Mouse (Mus musculus) kidney, adult 9 months (tissue): ENCODE results near the gene Tex14.
"Not testable (repeated sequence)": the region's sequence is repeated elsewhere in the genome, so short reads cannot be mapped to it uniquely, and the experiment has no call there.

Experiments used
- DNase-seq: peaks from one replicate; pipeline ENCODE4 v3.0.0; 2022

Tex14 gene

DNA sequence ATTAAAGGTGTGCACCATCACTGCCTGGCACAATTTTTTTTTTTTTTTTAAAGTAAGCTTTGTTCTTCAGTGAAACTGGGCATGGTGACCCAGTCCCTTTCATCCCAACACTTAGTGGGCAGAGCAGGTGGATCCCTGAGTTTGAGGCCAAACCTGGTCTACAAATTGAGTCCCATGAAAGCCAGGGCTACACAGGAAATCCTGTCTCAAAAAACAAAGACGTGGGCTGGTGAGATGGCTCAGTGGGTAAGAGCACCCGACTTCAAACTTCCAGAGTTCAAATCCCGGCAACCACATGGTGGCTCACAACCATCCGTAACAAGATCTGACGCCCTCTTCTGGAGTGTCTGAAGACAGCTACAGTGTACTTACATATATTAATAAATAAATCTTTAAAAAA, 45.0 kb downstream of the Tex14 start:
- not testable (repeated sequence) for DNase-seq

- not testable (repeated sequence) for DNase-seq
These were observed 47.9 kb downstream of the Tex14 start for GRCm38 (mm10) chr11:87452779-87453178.

- peak; percentile 86 for DNase-seq
These were observed 48.6 kb downstream of the Tex14 start for GRCm38 (mm10) chr11:87453216-87454034.

DNA sequence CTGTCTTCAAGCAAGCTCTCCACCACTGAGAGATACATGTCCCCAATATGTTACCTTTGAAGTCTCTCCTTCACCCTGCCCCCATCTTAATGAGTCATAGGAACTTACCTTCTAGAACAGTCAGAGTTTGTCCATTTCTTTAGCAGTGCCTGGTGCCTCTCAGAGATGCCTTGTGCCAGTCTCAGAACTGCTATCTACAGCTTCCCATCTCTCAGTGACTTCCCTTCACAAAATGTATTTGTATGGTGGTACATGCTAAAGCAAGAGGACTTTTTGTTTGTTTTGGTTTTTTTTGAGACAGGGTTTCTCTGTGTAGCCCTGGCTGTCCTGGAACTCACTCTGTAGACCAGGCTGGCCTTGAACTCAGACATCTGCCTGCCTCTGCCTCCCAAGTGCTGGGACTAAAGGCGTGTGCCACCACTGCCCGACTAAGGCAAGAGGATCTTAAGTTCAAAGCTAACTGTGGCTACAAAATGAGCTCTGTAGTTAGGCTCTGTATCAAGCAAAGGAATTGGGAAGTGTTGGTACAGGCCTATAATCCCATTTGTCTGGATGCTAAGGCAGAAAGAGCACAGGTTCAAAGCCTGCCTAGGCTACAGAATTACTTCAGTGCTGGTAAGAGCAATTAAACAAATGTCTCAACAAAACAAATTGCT, 49.3 kb downstream of the Tex14 start:
- DNase-seq = no peak

DNA sequence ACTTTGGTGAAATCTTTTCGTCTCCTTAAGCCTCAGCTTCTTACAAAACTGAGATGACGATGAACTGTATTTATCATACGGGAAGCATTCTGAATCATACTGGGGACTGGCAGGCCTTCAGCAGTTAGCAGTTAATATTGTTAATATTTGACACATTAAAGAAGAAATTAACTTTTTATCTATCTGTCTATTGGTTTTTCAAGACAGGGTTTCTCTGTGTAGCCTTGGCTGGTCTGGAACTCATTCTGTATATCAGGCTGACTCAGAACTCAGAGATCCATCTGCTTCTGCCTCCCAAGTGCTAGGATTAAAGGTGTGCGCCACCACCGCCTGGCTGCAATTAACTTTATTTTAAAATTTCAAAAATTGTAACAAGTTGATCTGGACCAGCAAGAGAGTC, 50.7 kb downstream of the Tex14 start:
- DNase-seq = peak; percentile 55

DNA sequence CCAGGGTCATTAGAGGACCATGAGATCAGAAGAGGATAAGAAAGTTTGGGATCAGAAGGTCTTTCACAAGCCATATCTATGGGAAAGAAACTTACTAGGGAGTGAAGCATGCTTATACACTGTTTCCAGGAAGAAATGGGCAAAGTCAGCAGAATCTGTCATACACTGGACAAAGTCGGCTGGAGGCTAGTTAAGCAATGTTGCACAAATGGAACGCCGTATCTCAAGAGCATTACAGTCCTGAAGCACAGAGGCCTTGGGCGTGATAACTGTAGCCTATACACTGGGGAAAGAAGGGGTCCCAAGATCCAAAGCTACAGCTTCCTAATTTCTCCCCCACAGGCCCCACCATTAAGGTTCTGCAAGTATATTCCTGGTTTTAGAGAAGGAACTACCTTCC, 51.1 kb downstream of the Tex14 start:
- no peak for DNase-seq

DNA sequence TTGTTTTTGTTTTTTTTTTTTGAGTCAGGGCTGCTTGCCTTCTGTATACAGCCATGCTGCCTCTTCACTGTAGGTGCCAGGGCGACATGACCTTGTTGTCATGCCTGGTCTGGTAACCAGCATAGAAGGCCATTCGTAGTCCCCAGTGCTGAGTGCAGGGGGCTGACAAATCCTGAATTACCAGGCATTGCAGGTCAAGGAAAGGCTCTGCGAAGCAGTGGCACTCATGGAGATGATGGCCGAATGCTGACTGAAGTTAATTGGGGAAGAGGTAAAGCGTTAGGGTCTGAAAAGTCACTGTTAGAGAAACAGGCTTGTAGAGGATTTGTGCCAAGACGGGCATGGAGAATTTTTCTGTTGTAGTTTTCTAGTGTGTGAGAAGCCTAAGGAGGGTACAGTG, 55.7 kb downstream of the Tex14 start:
- DNase-seq = no peak

GRCm38 (mm10) chr11:87461780-87462460, 57.1 kb downstream of the Tex14 start:
- peak; percentile 89 for DNase-seq

GRCm38 (mm10) chr11:87462461-87463242, 57.8 kb downstream of the Tex14 start:
- peak; percentile 77 for DNase-seq

DNA sequence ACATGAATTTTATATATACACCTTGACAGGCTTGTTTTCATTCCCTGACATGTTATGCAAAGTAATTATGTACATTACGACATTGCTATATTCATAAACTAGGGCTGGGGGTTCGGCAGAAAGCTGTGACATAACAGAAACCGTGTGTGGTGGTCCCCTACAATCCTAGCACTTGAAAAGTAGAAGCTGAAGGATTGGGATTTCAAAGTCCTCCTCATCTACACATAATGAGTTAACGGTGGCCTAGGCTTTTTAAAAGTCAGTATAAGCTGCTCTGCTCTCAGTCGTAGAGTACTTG, 58.3 kb downstream of the Tex14 start:
- no peak for DNase-seq

- DNase-seq = not testable (repeated sequence)
These were observed 59.0 kb downstream of the Tex14 start for GRCm38 (mm10) chr11:87463792-87464430.

- DNase-seq = no peak
These were observed 61.2 kb downstream of the Tex14 start for GRCm38 (mm10) chr11:87465990-87466593.

DNA sequence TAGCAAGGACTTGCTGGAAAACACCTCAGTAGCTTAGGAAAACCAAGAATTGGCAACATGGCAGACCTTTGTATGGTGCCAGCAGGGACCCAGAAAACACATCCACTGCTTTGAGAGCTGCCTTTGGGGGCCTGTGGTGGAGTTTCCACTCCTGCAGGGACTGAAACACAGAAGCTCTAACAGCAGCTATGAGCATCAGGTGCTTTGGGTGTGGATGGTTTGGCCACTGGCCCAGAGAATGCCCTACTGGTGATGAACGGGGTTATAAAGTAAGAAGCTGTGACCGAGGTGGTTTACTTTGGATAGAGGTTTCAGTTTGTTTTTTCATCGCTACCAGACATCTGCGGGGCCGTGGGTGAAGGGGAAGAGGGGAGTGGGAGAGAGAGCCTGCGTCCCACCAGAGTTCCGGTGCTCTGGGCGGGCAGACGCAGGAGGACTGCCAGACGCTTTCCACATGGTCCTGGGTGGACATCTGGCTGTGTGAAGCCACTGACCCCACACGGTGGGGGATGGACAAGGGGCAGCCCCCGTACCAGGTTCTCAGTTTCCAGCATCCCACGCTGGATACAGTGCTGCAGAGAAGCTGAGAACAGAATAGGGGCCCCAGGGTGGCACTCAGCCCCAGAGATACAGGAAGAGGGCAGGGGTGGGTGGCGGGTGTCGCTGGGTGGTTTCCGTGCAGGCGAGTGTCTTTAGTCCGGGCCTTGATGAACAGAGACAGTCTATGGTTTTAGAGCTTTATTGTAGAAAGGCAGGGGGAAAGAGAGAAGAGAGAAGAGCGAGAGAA, 62.8 kb downstream of the Tex14 start:
- no peak for DNase-seq

DNA sequence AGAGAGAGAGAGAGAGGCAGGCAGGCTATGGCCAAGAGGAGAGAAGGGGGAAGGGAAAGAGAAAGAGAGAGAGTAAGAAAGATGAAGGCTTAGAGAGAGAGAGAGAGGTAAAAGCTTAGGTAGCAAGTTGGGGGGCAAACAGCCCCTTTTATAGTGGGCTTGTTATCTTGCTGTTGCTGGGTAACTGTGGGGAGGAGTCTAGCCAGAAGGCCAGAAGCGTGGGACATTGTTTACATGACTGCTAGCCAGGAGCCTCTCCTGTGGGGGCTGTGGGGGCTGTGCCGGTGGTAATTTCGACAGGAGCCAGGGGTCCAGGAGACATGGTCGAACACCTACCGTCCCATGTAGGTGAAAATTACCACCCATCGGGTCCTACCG, 63.4 kb downstream of the Tex14 start:
- no peak for DNase-seq

- DNase-seq = no peak
These were observed 63.9 kb downstream of the Tex14 start for GRCm38 (mm10) chr11:87468706-87469315.

DNA sequence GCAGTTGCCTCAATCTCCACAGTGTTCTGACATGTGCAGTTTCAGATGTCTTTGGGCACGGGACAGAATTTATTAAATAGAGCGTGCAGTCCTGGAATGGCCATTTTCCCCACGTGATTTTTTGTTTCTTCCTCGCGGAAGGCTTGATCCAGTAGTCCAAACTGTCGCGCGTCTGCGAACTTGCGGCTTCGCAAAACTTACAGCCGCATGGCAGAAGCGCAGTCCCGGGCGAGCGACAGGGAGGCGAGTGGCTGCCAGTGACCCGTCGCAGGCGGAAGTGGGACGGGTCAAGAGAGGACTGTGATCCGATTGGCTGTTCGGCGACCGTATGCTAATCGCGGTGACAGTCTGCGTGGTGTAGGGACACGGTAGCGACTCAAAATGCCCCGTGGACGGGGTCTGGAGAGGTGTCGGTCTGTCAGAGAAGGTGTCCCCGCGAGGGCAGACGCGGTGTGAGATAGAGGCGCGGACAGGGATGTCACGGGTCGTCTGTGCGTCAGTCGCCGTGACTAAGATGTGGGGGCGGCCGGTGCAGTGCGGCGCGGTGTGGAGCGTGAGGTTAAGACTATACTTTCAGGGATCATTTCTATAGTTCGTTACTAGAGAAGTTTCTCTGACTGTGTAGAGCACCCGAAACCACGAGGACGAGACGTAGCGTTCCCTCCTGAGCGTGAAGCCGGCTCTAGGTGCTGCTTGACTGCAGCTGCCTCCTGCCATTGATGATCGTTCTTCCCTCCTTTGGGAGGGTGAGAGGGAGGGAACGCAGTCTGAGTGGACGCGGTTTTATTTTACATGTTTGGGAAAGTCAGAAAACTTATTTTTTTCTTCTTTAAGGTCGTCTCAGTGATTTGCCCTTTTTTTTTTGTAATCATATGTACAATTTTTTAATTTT, 66.2 kb downstream of the Tex14 start:
- DNase-seq = peak; percentile 79

GRCm38 (mm10) chr11:87471699-87471997, 66.8 kb downstream of the Tex14 start:
- DNase-seq = not testable (repeated sequence)

- not testable (repeated sequence) for DNase-seq
These were observed 67.2 kb downstream of the Tex14 start for GRCm38 (mm10) chr11:87472058-87472457.

DNA sequence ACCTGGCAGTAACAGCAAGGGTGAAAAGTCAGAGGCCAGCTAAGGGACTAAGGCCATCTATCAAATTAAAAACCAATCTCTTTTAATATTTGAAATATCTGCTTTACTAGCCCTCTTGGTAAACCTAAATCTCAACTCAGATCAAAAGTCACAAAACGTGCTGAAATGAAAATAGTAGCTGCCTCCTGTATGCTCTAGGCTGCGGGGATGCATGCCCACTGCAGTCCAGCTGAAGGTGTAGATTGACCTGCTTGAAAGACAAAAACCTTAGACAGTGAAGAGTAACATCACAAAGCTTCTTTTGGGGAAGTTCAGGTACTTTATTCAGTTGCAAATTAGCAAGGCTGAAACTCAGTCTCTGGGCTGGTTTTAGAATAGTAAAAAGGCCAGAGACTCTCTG, 74.3 kb downstream of the Tex14 start:
- DNase-seq = not testable (repeated sequence)

DNA sequence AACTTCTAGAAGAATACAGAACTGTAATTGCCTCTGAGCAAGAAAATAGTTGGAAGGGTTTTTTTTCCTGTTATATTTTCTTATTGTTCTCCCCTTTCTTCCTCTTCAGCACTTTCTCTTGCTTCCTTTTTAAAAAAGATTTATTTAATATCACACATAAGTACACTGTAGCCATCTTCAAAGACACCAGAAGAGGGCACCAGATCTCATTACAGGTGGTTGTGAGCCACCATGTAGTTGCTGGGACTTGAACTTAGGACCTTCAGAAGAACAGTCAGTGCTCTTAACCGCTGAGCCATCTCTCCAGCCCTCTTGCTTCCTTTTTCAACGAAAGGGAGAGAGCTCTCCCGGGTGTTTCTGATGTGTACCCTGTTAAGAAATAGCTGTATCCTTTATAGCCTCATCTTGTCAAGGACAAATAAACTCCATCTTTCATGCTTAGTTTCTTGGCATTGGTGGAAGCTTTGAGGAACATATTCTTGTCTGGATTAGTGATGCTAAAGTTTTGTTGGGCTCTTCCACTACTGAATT, 79.0 kb downstream of the Tex14 start:
- DNase-seq = no peak
